Mouse (Mus musculus): ENCODE measurements at regions not wholly inside any gene's neighbourhood (a gene's known extent, or its start where the extent isn't known, plus 50 kb on each side); places are given as distances from the start of the nearest gene placed in this dataset.
"Not testable (repeated sequence)": the region's sequence is repeated elsewhere in the genome, so short reads cannot be mapped to it uniquely, and the experiment has no call there.

GRCm38 (mm10) chr6:25020005-25020772 lies 64.1 kb upstream of the Tmem229a start:
- H3K4me3 ChIP-seq (ENCODE audit: low read depth, low read length): no peak overlapping the region
- H3K4me2 ChIP-seq: no peak overlapping the region
- TF ChIP-seq CTCF (IDR thresholded peaks at IDR 0.05; ENCODE audit: low read depth): peak; percentile 59
- DNase-seq: peak; percentile 84
- no peak overlapping the region for H3K9ac ChIP-seq
- no peak overlapping the region for H3K27ac ChIP-seq (ENCODE audit: low read depth)
- H3K27me3 ChIP-seq (ENCODE audit: insufficient read depth, low read length): no peaks in the 10 kb centered on the region
- whole genome bisulfite sequencing: 11% methylated on average over 2 of the region's 2 CpGs
- H3K9me3 ChIP-seq (ENCODE audit: low read depth, low read length): no peaks in the 10 kb centered on the region
- no peaks in the 10 kb centered on the region for H3K4me1 ChIP-seq (ENCODE audit: insufficient read depth)
- no peak for ATAC-seq (ENCODE audit: insufficient read depth)
- no peaks in the 10 kb centered on the region for H3K36me3 ChIP-seq (ENCODE audit: insufficient read depth)

GRCm38 (mm10) chr6:25013288-25013606 lies 57.1 kb upstream of the Tmem229a start:
- ATAC-seq (ENCODE audit: insufficient read depth): no peak
- DNase-seq: no peak
- no peak for TF ChIP-seq CTCF (IDR thresholded peaks at IDR 0.05; ENCODE audit: low read depth)
- Histone ChIP-seq H3K36me3 (ENCODE audit: insufficient read depth) (no peaks in the 10 kb centered on the region), H3K4me3 (ENCODE audit: low read depth, low read length) (no peak overlapping the region), H3K27me3 (ENCODE audit: insufficient read depth, low read length) (no peaks in the 10 kb centered on the region), H3K9ac (no peak overlapping the region), H3K27ac (ENCODE audit: low read depth) (no peak overlapping the region), H3K9me3 (ENCODE audit: low read depth, low read length) (no peaks in the 10 kb centered on the region), H3K4me2 (no peak overlapping the region), H3K4me1 (ENCODE audit: insufficient read depth) (no peaks in the 10 kb centered on the region)
- 39% methylated on average over 3 of the region's 3 CpGs for WGBS

GRCm38 (mm10) chr6:25012376-25013287 lies 56.5 kb upstream of the Tmem229a start:
- 41% methylated on average over 2 of the region's 2 CpGs for WGBS
- Histone ChIP-seq H3K9me3 (ENCODE audit: low read depth, low read length) (no peaks in the 10 kb centered on the region), H3K4me3 (ENCODE audit: low read depth, low read length) (no peak overlapping the region), H3K36me3 (ENCODE audit: insufficient read depth) (no peaks in the 10 kb centered on the region), H3K27me3 (ENCODE audit: insufficient read depth, low read length) (no peaks in the 10 kb centered on the region), H3K9ac (no peak overlapping the region), H3K4me1 (ENCODE audit: insufficient read depth) (no peaks in the 10 kb centered on the region), H3K4me2 (no peak overlapping the region), H3K27ac (ENCODE audit: low read depth) (no peak overlapping the region)
- DNase-seq (no peak), ATAC-seq (ENCODE audit: insufficient read depth) (no peak)
- TF ChIP-seq CTCF (IDR thresholded peaks at IDR 0.05; ENCODE audit: low read depth): no peak

GRCm38 (mm10) chr6:25008856-25009255 lies 52.8 kb upstream of the Tmem229a start:
- H3K4me3 ChIP-seq (ENCODE audit: low read depth, low read length); H3K27me3 ChIP-seq (ENCODE audit: insufficient read depth, low read length); ATAC-seq (ENCODE audit: insufficient read depth); H3K36me3 ChIP-seq (ENCODE audit: insufficient read depth); H3K9ac ChIP-seq; H3K4me1 ChIP-seq (ENCODE audit: insufficient read depth); H3K9me3 ChIP-seq (ENCODE audit: low read depth, low read length); H3K27ac ChIP-seq (ENCODE audit: low read depth); H3K4me2 ChIP-seq; DNase-seq: not testable (repeated sequence)

Data from lung, embryonic 14.5 days (tissue).